Mouse (Mus musculus): Measurements from ENCODE around the gene Txn2. TPM values are rescaled to one million over a fixed set of nuclear protein-coding genes. Genes with fewer than 3 reads are reported as not detected.
A peak's percentile ranks its signal among the peaks of the same experiment; 100 is the strongest.

Gene Txn2
- polyA plus RNA-seq, 1 experiment from 2014 or later, result 294 TPM

DNA sequence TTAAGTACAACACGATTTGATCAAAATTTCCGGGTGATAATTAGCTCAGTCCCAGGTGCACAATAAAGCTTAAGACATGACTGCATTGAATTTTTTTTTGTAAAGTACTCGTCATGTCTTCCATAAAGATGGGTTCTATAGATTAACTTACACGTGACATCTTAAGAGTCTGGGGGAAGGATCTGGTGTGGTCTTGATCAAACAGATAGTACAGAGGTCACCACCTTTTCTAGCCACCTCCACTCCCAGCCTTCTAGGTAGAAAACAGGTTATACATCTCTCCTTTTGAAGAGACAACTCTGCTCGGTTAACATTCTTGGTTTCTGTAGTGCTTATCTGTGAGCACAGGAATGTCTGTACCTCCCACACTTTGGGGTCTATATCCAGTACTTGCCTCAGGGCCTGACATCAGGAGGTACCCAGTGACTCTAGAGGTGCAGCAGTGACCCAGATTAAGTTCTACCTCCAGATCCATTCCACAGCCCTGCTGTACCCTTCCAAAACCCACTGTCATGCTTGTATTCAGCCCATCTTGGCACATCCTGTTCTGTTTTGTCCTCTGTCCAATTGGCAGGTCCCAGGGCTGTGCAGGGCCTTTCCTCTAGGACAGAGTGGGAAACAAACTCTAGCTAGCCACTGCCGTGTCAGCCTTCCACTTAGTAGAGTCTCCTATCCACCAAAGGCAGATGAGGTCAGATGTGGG, 2.3 kb upstream of the Txn2 start:
- Histone ChIP-seq H3K4me1 (replicated peaks) (peaks cover 38% of the 10 kb centered on the region), H3K27ac (no peak overlapping the region; the same call in 1 of the 2 replicates), H3K27me3 (ENCODE audit: insufficient read depth, poor library complexity, severe bottlenecking) (no peaks in the 10 kb centered on the region), H3K4me3 (no peak overlapping the region), H3K36me3 (peaks cover 16% of the 10 kb centered on the region), H3K9me3 (no peaks in the 10 kb centered on the region)
- WGBS, result 85% methylated on average over 6 of the region's 6 CpGs
- DNase-seq (ENCODE audit: low spot score), result no peak

DNA sequence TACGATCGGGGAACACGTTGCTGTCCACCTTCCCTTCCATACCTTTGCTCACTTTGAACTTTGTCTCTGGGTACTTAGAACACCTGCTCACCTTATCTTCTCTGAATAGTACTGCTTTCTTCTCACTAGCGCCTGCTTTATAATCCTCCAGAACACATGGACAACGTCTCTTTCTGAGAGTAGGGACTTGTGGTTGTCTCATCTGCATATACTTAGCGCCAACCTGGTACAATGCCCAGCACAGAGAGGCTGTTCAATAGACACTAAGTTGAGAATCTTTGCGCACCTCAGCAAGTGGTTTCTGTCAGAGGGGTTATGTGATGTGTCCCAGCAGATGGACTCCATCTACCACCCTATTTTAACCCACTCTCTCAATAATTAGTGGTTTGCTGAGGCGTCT, 998 bp upstream of the Txn2 start:
- Histone ChIP-seq H3K4me3 (peak overlapping the region; percentile 68), H3K27ac (peak overlapping the region; percentile 89; the same call in 1 of the 2 replicates)
- WGBS, result 61% methylated on average over 8 of the region's 8 CpGs

DNA sequence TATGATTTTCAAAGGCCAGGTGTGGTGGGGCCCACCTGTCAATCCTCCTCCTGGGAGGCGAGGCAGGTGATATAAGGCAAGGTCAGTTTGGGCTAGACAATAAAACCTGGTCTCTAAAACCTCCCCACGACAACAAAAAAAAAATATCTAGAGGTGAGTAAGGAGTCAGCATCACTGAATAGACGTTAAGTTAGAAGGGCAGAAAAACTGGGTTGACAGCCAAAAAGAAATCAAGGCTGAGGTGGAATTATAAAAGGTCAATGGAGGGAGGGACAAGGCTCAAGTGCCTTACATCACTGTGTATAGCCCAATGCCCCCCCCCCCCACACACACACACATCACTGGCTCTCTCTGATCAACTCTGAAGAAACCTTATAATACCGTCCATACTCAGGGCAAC, 715 bp downstream of the Txn2 start:
- H3K4me3 ChIP-seq, result peak overlapping the region; percentile 68
- H3K27ac ChIP-seq, result peak overlapping the region; percentile 89
- peaks cover 44% of the 10 kb centered on the region for H3K36me3 ChIP-seq
- WGBS, result 30% methylated on average over 4 of the region's 4 CpGs
- no peaks in the 10 kb centered on the region for H3K27me3 ChIP-seq (ENCODE audit: insufficient read depth, poor library complexity, severe bottlenecking)
- no peak for DNase-seq (ENCODE audit: low spot score)
- no peaks in the 10 kb centered on the region for H3K9me3 ChIP-seq
- H3K4me1 ChIP-seq (replicated peaks), result peaks cover 26% of the 10 kb centered on the region

More for the DNA sequence above, 998 bp upstream of the Txn2 start:
- Histone ChIP-seq H3K4me1 (replicated peaks) (peaks cover 38% of the 10 kb centered on the region), H3K27me3 (ENCODE audit: insufficient read depth, poor library complexity, severe bottlenecking) (no peaks in the 10 kb centered on the region), H3K9me3 (no peaks in the 10 kb centered on the region), H3K36me3 (peaks cover 27% of the 10 kb centered on the region)
- no peak for DNase-seq (ENCODE audit: low spot score)

DNA sequence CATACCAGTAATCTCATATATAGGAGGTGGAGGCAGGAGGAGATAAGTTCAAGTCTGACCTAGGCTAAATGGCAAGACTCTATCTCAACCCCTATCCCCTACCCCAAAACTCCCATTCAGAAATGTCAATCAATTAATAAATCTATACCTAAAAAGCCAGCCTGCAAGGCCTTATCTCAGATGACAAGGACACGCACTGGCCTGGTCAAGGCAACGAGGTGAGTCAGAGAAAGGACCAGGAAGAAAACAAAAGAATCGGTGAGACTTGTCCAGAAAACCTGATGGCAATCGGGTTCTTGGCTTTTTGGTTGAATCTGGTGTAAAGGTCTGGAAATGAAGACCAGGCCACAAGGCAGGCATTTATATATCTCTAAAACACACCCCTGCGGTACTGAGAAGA, 1.9 kb downstream of the Txn2 start:
- Histone ChIP-seq H3K27ac (no peak overlapping the region), H3K4me3 (no peak overlapping the region), H3K9me3 (no peaks in the 10 kb centered on the region), H3K4me1 (replicated peaks) (peaks cover 26% of the 10 kb centered on the region), H3K36me3 (peaks cover 56% of the 10 kb centered on the region), H3K27me3 (ENCODE audit: insufficient read depth, poor library complexity, severe bottlenecking) (no peaks in the 10 kb centered on the region)
- 96% methylated on average over 5 of the region's 5 CpGs for WGBS
- DNase-seq (ENCODE audit: low spot score), result no peak

DNA sequence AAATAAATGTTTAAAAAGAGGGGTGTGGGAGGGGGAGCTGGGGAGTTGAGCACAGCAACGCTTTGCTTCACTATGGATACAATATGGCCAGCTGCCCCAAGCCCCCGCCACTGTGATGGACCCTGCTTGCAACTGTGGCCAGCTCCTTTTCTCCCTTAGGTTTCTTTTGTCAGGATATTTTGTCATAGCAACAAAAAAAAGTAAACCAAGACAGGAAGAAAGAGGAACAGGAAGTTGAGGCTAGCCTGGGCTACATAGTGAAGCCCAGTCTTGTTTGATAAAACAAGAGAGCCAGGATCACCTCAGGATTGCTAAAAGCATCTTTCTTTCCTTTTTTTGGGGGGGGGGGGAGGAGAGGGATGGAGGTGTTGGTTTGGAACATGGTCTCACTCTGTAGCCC, 3.6 kb downstream of the Txn2 start:
- 87% methylated on average over 2 of the region's 2 CpGs for WGBS

DNA sequence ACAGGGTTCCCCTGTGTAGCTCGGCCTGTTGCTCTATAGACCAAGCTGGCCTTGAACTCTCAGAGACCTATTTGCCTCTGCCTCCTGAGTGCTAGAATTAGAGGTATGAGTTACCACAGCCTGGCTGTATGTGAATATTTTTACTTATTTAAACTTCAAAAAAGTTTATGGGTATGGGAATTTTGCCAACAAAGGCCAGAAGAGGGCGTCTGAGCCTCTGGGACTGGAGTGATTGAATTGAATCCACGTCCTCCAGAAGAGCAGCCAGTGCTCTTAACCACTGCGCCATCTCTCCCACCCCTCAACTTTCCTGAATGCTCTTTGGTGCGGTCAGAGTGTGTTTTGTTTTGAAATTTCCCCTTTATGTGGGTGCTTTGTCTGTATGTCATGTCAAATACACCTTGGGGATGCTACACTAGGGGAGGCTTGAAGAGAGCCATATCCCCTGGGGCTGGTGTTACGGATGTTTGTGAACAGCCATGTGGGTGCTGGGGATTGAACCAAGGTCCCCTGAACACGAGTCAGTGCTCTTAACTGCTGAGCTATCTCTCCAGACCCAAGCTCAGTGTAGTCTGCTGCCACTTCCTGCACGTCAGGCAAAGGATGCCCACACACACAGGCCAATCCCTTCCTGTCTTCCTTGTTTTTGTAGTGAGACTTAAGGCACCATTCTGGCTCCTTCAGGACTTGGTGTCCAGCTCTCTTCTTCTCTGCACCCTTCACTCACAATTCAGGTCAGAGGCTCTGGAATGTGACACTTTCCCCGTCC, 5.4 kb downstream of the Txn2 start:
- Histone ChIP-seq H3K27me3 (ENCODE audit: insufficient read depth, poor library complexity, severe bottlenecking) (no peaks in the 10 kb centered on the region), H3K9me3 (no peaks in the 10 kb centered on the region), H3K4me3 (no peak overlapping the region), H3K36me3 (peaks cover 90% of the 10 kb centered on the region), H3K27ac (no peak overlapping the region), H3K4me1 (replicated peaks) (peaks cover 22% of the 10 kb centered on the region)
- 69% methylated on average over 9 of the region's 9 CpGs for WGBS
- DNase-seq (ENCODE audit: low spot score), result no peak

More for the DNA sequence above, 3.6 kb downstream of the Txn2 start:
- Histone ChIP-seq H3K4me1 (replicated peaks) (peaks cover 34% of the 10 kb centered on the region), H3K36me3 (peaks cover 73% of the 10 kb centered on the region), H3K9me3 (no peaks in the 10 kb centered on the region), H3K4me3 (no peak overlapping the region), H3K27ac (no peak overlapping the region), H3K27me3 (ENCODE audit: insufficient read depth, poor library complexity, severe bottlenecking) (no peaks in the 10 kb centered on the region)
- no peak for DNase-seq (ENCODE audit: low spot score)

DNA sequence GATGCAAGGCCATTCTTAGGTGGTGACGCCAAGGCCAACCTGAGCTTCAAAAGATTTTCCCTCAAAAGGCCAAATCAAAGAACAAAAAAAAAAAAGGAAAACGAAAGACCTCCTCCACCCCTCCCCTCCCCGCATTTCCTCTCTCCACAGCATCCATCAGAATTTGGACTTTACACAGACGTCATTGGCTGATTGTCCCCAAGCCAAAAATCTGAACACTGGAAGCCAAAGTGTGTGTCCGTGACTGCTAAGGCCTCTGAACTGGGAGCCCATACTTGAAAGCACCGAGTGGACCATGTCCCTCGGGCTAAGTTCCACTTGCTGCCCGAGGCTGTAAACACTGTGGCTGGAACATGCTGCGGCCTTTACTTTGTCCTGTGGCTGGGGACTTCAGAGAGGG, 6.1 kb downstream of the Txn2 start:
- Histone ChIP-seq H3K4me1 (replicated peaks) (peaks cover 16% of the 10 kb centered on the region), H3K27ac (no peak overlapping the region), H3K36me3 (peaks cover 96% of the 10 kb centered on the region), H3K9me3 (no peaks in the 10 kb centered on the region), H3K4me3 (no peak overlapping the region), H3K27me3 (ENCODE audit: insufficient read depth, poor library complexity, severe bottlenecking) (no peaks in the 10 kb centered on the region)
- DNase-seq (ENCODE audit: low spot score), result no peak
- WGBS, result 87% methylated on average over 9 of the region's 9 CpGs

DNA sequence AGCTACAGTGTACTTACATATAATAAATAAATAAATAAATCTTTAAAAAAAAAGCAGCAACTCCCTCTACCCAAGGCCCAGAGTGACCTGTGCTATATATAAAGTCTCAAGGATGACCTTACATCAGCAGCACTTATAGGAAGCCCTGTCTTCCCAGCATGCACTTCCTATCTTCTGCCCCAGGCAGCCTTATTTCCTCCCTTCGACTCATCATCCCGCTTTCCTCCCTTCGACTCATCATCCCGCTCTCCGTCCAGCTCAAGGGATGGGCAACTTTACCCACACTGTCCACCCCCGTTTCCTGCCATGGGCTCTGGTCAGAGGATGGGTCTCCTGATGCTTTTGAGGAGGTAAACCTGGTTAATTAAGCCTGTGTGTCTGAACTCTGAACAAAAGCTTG, 7.2 kb downstream of the Txn2 start:
- no peak for DNase-seq (ENCODE audit: low spot score)
- peaks cover 93% of the 10 kb centered on the region for H3K36me3 ChIP-seq
- WGBS, result 83% methylated on average over 6 of the region's 6 CpGs
- no peaks in the 10 kb centered on the region for H3K9me3 ChIP-seq
- peaks cover 9% of the 10 kb centered on the region; the same call in 1 of the 2 replicates for H3K4me1 ChIP-seq (replicated peaks)
- no peak overlapping the region for H3K4me3 ChIP-seq
- H3K27me3 ChIP-seq (ENCODE audit: insufficient read depth, poor library complexity, severe bottlenecking), result no peaks in the 10 kb centered on the region
- no peak overlapping the region for H3K27ac ChIP-seq

DNA sequence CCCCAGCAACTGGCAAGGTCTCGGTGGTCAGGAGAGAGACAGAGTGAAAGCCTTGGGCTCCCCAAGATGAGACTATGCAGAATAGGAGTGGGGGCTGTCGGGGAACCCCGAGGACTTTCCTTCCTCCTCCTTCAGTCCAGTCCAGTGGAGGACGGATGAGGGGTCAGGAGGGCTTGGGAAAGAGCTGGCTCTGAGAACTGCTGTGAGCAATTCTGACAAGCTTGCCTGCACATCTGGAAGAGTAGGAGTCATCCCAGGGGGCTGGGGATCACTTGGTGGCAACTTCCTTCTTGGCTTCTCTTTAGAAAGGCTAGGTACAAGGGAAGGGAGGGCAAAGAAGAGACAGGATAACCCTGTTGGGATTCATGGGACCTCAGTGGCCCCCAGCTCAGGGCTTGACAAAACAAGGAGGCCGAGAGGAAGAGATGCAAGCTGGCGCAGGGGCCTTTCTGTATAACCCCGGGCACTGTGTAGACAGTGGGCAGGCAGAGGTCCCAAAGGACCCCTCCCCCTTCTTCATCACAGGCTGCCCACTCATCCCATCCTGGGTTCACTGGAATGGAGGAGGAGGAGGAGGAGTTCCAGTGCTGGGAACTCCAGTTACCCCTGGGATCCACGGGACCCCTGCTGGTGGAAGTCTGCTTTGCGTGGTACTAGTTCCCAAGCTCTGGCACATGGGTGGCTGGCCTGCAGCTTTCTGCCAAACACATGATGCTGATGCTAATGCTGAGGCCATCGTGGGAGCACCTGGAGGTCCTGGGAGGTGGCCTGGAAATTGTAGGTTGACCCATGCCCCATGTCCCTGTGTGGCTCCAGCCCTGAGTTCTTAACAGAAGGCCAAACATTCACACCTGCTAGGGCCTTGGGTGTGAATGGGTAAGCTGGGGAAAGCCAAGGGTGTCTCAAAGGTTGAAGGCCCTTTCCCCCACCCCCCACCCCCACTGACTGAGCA, 8.0 kb downstream of the Txn2 start:
- peaks cover 93% of the 10 kb centered on the region for H3K36me3 ChIP-seq
- WGBS, result 79% methylated on average over 10 of the region's 10 CpGs
- DNase-seq (ENCODE audit: low spot score), result no peak
- H3K9me3 ChIP-seq, result no peaks in the 10 kb centered on the region
- no peak overlapping the region for H3K27ac ChIP-seq
- H3K4me3 ChIP-seq, result no peak overlapping the region
- peaks cover 9% of the 10 kb centered on the region; the same call in 1 of the 2 replicates for H3K4me1 ChIP-seq (replicated peaks)
- no peaks in the 10 kb centered on the region for H3K27me3 ChIP-seq (ENCODE audit: insufficient read depth, poor library complexity, severe bottlenecking)

DNA sequence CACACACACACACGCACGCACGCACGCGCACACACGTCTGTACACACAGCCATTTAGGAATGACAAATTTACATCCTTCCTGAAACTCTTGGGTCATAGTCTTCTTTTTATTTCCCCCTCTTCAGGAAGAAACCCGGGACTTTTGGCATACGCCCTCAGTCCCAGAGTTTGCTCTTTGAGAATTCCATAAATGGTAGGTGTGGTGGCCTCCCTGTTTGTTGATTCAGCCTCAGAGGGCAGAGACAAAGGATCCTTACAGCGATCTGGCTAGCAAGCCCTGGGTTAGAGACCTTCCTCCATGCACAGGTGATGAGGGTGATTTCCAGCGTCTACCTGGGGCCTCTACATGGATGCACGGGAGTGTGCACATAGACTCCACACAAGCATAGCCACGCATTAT, 9.4 kb downstream of the Txn2 start:
- Histone ChIP-seq H3K4me3 (no peak overlapping the region), H3K27ac (no peak overlapping the region), H3K27me3 (ENCODE audit: insufficient read depth, poor library complexity, severe bottlenecking) (no peaks in the 10 kb centered on the region), H3K36me3 (peaks cover 95% of the 10 kb centered on the region), H3K4me1 (replicated peaks) (peaks cover 9% of the 10 kb centered on the region; the same call in 1 of the 2 replicates), H3K9me3 (no peaks in the 10 kb centered on the region)
- DNase-seq (ENCODE audit: low spot score), result no peak
- 93% methylated on average over 12 of the region's 12 CpGs for WGBS

DNA sequence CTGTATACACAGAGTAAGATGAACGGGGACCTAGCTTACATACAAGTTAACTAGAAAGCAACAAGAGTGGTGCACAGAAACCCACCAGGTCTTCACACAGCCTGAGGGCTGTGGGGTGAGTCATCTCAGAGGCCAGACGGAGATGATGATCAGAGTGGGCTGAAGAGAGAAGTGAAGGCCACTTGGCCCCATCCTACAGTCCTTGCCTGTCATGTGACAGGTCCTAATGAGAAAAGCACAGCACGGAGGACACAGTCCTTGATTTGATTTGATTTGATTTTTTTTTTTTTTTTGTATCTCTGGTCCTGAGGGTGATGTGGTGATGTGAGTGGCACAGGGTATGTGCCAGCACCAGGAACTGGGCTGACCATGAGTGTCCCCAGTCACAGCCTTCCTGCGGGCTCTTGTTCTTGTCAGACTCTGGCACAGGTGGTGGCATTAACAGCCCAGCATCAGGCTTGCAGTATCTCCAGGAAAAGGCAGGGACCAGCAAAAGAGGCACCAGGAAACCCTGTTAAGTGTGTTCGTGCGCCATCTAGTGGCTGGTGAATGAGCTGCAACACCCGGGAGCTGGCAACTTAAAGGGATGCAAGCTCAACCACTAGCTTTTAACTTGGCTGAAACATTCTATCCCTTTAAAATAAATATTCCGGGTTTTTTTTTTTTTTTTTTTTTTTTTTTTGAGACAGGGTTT, 11.8 kb downstream of the Txn2 start:
- no peaks in the 10 kb centered on the region for H3K27me3 ChIP-seq (ENCODE audit: insufficient read depth, poor library complexity, severe bottlenecking)
- peaks cover 19% of the 10 kb centered on the region for H3K4me1 ChIP-seq (replicated peaks)
- H3K27ac ChIP-seq, result no peak overlapping the region
- WGBS, result 42% methylated on average over 8 of the region's 8 CpGs
- no peak overlapping the region for H3K4me3 ChIP-seq
- peak; percentile 91 for DNase-seq (ENCODE audit: low spot score)
- peaks cover 78% of the 10 kb centered on the region for H3K36me3 ChIP-seq
- H3K9me3 ChIP-seq, result no peaks in the 10 kb centered on the region

DNA sequence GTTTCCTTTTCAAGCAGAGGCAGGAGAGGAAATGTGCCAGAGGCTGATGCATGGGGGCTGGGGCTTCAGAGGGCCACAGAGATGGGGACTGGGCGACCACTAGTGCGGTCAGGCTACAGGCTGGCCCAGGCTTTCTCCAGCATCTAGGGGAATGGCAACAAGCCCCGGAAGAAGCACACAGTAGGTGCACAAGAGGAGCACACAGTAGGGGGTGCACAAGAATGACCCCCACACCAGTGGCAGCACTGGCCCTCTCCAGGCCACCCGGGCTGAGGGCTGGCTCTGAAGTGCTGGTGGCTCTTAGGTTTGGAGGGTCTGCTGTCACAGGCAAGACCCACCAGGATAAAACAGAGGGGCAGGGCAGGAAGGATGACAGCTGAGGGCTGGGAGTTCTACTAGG, 13.5 kb downstream of the Txn2 start:
- Histone ChIP-seq H3K4me1 (replicated peaks) (peaks cover 20% of the 10 kb centered on the region), H3K27ac (no peak overlapping the region), H3K4me3 (no peak overlapping the region), H3K9me3 (no peaks in the 10 kb centered on the region), H3K27me3 (ENCODE audit: insufficient read depth, poor library complexity, severe bottlenecking) (no peaks in the 10 kb centered on the region), H3K36me3 (peaks cover 61% of the 10 kb centered on the region)
- DNase-seq (ENCODE audit: low spot score), result no peak
- 94% methylated on average over 4 of the region's 4 CpGs for WGBS
